Mouse (Mus musculus): ENCODE results near the gene Barhl1.

Barhl1 gene

DNA sequence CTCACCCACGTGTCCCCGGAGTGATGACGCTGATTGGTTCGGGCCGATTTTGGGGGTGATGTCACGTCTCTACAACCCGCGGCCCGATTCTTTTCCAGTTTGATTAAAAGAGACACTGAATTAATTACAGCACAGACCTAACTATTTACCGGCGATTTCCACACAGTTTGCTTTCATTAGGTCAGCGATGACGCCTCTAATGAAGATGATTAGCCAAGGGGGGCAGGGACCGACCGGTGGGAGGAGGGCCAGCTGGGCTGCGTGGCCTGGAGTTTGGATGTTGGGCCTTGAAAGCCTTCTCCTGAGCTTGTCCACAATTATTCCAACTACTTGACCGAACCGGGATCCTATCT, at the start of gene Barhl1:
Gene Barhl1, minus strand, starts transcription at position 156 of the 353 bp plus-strand sequence.
- no peak for DNase-seq (ENCODE audit: low spot score)

DNA sequence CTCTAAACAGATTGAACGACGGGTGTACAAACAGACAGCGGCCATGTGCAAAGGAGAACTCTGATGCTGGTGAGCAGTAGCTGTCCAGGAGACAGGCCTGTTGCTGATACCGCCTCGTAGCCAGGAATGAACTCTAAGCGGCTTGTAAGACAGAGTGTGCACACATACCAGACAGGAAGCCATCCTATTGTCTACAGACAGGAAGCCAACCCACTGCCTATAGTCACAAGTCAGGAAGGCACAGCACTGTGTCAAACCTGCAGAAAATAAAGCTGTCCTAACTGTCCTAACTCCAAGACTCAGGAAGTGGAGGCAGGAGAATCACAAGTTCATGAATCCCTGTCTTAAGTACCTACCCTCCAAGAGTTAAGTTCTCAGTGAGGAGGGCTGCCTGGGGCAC, 47.1 kb upstream of the Barhl1 start:
- DNase-seq (ENCODE audit: low spot score) = no peak

DNA sequence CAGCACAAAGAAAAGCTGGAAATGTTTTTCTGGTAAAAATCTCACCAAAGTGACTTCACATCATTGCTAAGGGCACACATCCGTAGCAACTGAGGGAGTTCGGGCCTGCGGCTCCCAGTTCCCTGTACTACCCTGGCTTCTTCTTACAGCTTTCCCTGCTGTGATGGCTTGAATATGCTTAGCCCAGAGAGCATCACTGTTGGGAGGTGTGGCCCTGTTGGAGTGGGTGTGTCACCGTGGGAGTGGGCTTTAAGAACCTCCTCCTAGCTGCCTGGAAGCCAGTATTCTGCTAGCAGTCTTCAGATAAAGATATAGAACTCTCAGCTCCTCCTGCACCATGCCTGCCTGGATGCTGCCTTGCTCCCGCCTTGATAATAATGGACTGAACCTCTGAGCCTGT, 45.2 kb upstream of the Barhl1 start:
- no peak for DNase-seq (ENCODE audit: low spot score)

DNA sequence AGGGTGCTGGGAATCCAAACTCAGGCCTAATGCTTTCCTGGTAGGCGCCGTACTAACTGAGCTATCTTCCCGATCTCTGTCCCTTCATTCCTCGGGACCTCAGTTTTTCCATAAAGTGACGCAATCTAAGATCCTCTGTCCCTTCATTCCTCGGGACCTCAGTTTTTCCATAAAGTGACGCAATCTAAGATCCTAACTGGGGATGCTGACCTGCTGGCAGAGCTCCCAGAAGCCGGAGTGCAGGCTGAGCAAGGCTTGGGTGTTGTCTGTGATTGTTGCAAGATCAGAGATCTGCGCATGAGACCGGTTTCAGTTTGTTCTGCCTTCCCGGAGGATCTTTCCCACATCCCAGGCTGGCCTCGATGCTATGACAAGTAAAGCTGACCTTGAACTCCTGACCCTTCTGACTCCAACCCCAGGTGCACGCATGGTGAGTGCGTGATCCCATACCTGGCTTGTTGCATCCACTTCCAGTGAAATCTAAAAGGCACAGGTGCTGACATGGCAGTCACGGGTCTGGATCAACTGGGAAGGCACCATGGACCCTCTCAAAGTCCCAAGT, 44.6 kb upstream of the Barhl1 start:
- no peak for DNase-seq (ENCODE audit: low spot score)

DNA sequence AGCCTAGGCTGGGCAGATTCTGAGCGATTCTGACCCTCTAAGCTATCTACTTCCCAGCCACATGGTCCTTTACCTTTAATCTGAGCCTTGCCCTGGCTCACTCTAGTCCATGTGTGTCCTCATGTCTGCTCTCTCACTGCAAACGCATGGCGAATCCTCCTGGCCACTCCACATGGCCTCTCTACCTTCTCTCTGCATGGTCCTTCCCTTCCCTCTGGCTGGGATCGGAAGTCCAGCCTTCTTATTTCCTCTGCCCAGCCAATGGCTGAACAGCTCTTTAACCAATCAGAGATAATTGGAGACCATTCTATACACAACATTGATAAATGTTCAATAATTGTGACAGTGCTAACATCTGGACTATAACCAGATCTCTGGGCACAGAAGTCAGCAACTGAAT, 40.4 kb upstream of the Barhl1 start:
- no peak for DNase-seq (ENCODE audit: low spot score)

DNA sequence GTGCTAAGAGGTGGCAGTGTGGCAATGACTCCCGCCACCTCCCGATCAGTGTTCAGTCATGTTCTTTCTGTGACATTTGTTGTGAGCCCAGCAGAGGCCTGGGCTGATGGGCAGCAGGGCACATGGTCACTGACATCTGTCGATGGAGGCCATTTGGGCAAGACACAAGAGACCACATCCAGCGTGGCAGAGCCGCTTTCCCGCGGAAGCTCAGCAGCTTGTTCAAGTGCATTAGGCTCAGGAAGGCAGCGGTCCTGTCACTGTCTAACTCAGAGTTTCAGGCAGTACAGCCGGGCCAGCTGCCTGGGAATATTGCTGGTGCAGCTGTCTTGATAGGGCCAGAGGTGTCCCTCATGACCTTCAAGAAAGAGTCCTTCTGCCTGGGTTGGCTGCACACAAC, 38.1 kb upstream of the Barhl1 start:
- DNase-seq (ENCODE audit: low spot score) = no peak

DNA sequence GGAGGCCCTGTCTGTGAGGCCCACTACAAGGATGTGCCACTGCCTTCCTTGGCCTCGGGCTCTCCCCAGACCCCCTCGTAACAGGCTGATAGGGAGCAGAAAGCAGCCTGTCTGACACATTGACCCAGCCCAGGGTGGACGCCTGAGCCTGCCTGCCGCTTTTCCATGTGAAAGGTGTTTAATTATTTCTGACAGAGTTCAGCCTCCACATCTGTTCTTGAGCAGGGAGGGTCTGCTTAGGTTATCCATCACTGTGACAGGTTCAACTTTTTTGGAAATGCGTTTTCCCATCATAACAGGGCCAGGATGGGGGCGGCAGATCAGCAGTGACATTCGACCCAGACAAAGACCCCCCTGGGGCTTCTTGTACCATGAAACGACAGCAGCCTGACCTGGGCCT, 36.5 kb upstream of the Barhl1 start:
- DNase-seq (ENCODE audit: low spot score) = no peak

DNA sequence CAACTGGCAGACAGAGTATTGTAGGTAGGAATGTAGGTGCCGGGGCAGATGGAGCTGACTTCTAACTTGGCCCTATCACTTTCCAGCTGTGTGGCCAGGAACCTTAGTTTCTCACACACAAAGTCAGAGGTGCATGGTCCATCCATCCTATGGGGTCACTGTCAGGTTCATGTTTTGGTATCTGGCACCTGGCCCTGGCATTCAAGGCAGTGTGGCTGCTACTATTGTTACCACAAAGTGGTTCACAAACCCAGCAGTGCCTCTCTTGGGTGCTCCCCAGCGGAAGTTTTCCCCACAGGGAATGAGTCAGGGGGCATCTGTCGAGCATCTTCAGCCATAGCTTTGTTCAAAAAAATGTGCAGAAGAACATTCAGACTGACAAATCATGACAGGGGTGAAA, 29.8 kb upstream of the Barhl1 start:
- DNase-seq (ENCODE audit: low spot score) = no peak

DNA sequence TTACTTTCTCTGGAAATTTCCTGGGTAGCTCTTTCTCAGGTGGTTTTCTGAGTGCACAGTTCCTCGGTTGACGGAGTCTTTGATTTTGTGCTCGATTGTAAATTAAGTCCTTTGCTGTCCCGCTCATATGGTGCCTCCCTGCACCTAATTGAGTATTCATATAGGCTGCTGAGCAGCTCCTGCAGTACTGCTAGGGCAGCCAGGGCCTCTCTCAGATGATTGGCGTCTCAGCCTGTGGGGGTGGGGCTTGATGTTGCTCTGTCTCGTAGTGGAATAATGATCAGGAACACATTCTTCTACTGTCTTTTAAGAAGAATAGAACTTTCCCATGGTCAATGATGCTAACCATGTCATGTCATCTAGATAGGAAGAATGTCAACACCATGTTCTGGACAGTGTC, 28.9 kb upstream of the Barhl1 start:
- DNase-seq (ENCODE audit: low spot score) = no peak

DNA sequence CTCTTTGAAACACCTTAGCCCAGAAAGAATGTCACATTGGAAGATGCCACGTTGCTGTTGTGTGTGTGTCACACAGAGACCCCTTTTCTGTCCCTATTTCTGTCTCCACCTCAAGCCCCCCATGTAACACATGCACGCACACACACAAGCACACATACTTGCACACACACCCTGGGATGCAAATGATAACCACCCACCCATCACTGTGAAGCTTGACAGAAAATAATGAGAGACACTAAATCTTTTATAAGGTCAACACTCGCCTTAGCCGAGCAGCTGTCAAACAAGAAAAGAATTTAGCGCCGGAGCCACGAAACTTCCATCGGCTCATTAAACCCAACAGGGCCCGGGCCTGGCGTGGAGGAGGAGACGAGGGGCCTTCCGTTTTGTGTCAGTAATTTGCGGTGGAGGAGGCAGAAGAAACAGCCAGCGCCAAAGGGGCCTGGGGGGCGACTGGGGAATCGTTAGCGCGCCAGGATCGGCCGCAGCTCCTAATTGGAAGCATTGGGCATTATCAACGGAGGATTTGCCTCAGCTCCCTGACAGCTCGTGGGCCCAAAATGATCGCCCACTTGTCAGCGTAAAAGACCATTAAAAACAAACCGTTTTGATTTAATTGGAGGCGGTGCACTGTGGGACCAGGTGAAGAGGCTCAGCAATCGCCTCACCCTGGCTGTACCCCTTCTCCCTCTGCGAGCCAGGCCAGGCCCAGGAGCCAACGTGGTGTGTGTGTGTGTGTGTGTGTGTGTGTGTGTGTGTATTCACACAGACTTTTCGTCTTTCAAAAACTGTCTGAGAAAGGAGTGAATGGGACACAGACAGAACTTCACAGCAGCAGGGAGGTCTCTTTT, 27.4 kb upstream of the Barhl1 start:
- no peak for DNase-seq (ENCODE audit: low spot score)

DNA sequence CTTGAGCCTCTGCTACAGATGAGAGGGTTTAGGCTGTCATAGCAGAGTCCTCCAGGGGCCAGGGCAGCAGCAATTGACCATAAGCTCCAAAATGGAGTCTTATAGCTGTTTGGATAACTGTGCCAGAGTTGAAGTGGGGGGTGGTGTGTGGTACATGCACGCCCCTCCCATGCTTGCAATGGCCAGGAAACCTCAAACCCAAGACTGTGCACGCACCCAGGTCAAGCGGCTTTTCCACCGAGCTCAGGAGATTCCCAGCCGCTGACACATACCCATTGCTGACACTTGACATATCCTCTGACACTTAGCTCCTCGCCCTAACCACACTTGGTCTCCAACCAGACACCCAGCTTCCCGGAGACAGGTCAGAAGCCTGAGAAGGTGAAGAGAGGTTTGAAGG, 22.5 kb upstream of the Barhl1 start:
- no peak for DNase-seq (ENCODE audit: low spot score)

DNA sequence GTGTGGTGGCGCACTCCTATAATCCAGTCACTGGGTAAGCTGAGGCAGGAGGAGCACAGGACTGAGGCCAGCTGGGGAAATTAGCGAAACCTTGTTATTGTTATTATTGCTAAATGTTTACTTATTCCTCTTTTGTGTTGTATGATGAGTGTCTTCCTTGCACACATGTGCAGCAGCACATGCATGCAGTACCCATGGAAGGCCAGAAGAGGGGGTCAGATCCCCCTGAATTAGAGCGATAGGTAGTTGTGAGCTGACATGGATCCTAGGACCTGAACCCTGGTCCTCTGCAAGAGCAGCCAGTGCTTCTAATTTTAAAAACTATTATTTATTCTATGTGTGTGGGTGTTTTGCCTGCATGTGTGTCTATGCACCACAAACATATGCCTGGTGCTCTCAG, 14.1 kb upstream of the Barhl1 start:
- DNase-seq (ENCODE audit: low spot score) = no peak

DNA sequence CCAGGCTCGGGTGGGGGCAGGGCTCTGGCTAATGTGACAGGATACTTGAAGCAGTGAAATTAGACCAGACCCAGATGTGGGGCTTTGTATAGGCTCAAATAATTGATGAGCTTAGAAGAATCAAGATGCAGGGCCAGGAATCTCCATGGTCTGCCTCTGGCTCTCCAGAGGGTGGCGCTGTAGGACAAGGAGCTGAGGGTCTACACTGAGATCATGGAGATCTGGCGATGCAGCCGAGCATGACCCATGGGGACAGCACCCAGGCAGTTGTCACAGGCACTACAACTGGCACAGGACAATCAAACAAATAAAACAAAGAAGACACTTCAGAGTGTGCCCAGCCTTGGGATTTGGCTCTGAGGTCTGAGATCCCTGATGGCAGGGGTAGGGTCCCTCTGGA, 7.4 kb upstream of the Barhl1 start:
- DNase-seq (ENCODE audit: low spot score) = peak; percentile 62

DNA sequence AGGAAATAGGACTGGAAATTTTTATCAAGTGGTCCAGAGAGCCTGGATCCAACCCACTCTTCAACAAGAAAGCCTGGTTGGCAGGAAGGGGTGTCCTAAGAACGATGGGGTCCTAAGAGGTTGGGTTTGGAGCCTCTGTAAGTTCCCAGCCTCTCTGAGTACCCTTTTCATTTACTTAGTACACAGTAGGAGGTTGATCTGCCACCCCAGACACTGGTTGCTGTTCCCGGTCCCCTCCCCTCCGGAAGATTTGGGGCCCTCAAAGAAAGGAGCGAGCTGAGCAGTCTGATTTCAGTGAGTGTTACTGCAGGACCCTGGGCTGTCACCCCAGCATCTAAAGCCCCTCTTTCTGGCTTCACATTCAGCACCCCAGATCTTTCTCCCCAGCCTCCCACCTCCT, 2.5 kb upstream of the Barhl1 start:
- DNase-seq (ENCODE audit: low spot score) = no peak

DNA sequence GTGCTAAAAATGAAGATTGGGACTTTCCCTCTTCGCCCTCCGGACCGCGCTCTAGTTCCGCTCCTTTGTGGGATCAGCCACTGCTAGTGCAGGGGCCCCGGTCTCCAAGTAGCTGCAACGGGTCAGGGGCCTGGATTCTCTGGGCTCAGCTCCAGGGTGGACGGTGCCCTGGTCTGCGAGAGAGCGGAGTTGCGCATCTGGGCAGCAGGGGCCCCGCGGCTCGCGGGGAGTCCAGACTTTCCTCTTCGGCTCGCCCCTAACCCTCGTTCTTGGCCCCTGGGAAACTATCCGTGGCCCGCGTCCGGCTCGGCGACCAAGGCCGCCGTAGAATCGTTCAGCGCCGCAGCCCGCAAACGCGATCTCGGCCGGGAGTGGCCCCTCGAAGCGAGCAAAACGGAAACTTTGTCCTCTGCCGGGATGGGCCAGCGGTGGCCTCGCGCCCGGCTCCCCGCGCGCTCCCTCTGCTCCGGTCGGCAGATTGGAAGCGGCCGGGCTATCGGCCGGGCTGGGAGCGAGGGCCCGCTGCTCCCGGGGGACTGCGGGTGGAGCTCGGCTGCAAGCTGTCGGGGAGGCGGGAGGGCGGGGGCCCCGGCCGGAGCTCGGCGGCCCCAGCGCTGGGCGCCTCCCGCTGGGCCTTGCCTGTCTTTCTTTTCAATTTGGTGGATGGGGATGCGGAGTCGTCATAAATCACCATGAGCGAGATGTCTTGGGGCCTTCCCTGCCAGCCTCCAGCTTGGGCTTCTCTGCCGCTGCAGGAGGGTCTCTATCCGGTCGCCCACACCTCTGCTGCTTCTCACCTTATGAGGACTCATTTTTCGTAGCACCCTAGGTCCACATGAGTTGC, 1.3 kb upstream of the Barhl1 start:
- DNase-seq (ENCODE audit: low spot score) = no peak

DNA sequence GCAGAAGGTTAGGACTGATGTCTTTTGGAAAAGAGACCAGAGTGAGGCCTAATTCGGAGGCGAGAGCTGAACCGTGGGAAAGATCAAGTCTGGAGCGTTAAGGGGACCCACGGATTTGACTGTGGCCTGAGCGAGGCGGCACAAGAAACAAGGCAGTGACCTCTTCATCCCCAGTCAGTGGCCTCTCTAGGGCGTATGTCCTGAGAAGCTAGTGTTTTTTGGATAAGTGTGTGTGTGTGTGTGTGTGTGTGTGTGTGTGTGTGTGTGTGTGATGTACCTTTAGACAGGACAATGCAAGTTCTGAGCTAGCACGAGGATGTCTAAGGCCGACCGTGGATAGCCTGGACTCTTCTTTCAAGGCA, 669 bp upstream of the Barhl1 start:
- no peak for DNase-seq (ENCODE audit: low spot score)

DNA sequence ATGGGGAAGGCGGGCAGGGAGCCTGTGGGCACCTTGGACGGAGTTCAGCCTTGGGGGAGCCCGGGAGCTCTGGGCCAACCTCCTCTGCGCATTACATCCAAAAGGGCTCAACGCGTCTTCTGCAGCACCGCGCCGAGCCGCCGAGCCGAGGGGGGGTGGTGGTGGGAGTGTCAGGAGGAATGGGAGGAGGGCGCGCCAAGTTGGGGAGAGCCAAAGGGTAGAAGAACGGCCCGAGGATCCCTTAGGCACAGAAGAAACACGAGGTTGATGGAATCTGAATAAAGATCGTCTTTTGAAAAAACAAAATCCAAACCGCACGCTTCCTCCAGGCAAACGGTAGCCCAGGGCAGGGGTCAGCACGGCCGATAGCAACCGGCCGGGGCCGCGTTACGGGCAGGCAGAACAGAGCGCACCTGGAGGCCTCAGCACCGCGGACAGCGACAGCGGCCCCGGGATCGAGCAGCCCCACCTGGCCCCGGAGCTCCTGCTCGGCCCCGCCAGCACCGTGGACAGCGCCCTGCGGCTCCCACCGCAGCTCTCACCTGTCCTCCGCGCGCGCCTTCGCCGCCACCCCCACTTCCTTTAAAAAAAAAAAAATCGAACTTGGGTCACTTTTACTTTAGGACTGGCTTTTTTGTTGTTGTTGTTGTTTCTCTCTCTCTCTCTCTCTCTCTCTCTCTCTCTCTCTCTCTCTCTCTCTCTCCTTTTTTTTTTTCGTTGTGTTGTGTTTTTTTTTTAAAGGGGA, 528 bp downstream of the Barhl1 start:
- peak; percentile 84 for DNase-seq (ENCODE audit: low spot score)

DNA sequence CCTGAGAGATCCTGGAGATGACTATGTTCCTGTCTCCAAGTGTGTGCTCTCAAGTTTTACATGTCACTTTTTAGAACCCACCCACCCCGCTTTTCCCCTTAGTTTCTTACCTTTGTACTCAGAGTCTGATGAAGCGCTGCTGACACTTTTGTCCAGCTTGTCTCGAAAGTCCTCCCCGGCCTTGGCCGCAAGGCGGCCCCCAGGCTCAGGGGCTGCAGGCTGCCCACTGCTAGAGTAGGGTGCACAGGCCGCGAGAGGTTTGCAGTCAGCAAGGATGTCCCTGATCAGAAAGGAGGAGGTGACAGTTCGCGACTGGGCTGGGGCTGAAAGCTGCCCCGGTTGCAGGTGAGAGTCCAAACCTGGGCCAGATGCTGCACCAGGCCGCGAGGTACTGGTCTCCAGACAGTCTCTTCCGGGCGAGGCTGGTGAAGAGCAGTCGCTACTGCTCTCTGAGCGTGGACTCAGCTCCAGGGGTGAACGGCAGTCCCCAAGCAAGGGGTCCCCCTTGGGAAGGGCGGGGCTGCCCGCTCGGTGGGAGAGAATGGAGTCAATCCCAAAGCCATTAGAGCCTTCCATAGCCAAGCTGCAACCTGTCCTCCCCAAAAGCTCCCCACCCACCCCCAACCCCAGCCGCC, 1.2 kb downstream of the Barhl1 start:
- no peak for DNase-seq (ENCODE audit: low spot score)

DNA sequence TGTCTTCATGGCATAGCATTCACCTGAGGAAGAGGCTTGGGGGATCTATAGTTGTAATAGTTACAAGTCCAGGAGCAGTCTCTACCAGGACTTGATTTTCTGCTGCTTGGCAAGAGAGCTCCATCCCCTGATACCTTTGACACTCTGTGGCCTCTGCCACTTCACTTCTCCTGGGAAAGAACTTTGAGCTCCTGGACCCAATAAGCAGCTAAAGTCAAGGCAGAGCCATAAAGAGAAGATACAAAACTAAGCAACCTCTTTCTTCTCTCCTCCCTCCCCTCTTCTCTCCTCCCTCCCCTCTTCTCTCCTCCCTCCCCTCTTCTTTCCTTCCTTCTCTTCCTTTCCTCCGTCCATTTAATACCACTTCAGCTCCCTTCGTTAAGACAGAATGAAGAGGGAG, 2.3 kb downstream of the Barhl1 start:
- DNase-seq (ENCODE audit: low spot score) = no peak

DNA sequence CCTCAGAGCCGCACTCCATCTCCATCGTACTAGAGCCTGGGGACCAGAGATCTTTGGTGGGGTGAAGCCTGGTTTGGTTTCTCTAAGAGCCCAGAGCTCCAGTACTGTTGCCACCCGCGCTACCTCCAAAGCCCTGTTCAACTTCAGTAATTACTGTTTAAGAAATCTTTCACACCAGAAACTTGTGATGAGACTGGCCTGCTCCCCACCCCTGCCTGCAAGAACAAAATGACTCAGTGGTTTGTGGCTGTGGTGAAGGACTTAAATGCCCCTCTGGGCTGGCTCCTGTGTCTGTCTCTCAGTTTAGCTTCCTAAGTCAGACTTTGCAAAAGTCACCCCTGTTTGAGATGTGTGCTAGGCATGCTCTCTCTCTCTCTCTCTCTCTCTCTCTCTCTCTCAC, 3.5 kb downstream of the Barhl1 start:
- no peak for DNase-seq (ENCODE audit: low spot score)

DNA sequence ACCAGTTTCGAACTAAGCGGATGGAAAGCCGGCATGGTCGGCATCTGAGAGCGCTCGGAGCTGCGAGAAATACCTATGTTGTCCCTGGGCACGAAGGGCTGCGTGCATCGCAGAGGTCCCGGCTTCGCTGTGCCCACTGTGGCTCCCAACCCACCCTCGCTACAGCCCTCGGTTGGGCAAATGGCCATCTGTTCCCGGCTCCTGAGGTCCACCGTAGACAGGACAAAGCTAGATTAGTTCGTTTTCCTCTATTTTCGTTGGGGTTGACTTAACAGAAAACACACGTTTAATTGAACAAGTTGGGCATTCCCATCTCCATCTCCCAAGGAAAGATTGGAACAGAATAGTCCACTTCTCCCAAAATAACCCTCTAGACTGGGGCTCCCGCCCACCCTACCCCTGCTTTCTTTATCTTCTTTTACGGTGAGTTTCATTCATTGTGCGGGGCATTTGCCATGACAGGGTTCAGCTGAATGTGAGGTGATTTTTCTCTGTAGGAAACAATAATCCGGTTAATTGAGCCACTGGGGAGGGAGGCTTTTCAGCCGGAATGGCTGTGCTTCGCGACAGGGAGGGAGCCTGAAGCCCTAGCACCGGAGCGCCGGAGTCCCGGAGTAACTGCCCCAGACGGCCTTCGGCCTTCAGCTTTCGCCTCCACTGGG, 4.3 kb downstream of the Barhl1 start:
- no peak for DNase-seq (ENCODE audit: low spot score)

All from ovary, postnatal 36 days (tissue).